Mouse (Mus musculus): ENCODE data around the gene Acaa1b. TPM values are rescaled to one million over a fixed set of nuclear protein-coding genes. Genes with fewer than 3 reads are reported as not detected.

Acaa1b gene
- polyA plus RNA-seq, 1 experiment from 2014 or later: 27.6 TPM

GRCm38 (mm10) chr9:119128436-119129181 is 28.3 kb downstream of the Acaa1b start:
- no peak for ATAC-seq (ENCODE audit: low read depth)
- 62% methylated on average over 12 of the region's 12 CpGs for WGBS (ENCODE audit: insufficient replicate concordance)

GRCm38 (mm10) chr9:119122596-119123369 is 34.1 kb downstream of the Acaa1b start:
- H3K4me2 ChIP-seq (ENCODE audit: low read depth, low read length): no peak overlapping the region
- no peaks in the 10 kb centered on the region for H3K4me1 ChIP-seq (ENCODE audit: control insufficient read depth, low read depth, low read length)
- H3K4me3 ChIP-seq (ENCODE audit: low read depth, low read length): no peak overlapping the region
- no peak overlapping the region for H3K27ac ChIP-seq (ENCODE audit: low read length)
- no peak for ATAC-seq (ENCODE audit: low read depth)
- no peaks in the 10 kb centered on the region for H3K9me3 ChIP-seq (replicated peaks; ENCODE audit: control insufficient read depth, low read length)
- H3K36me3 ChIP-seq (ENCODE audit: control insufficient read depth, insufficient read depth): no peaks in the 10 kb centered on the region
- H3K9ac ChIP-seq (ENCODE audit: low read depth, low read length): no peak overlapping the region
- WGBS (ENCODE audit: insufficient replicate concordance): 63% methylated on average over 18 of the region's 18 CpGs
- H3K27me3 ChIP-seq (ENCODE audit: control insufficient read depth, insufficient read depth, low read depth, low read length): no peaks in the 10 kb centered on the region

More at GRCm38 (mm10) chr9:119128436-119129181, 28.3 kb downstream of the Acaa1b start:
- Histone ChIP-seq H3K4me2 (ENCODE audit: low read depth, low read length) (no peak overlapping the region), H3K36me3 (ENCODE audit: control insufficient read depth, insufficient read depth) (no peaks in the 10 kb centered on the region), H3K27me3 (ENCODE audit: control insufficient read depth, insufficient read depth, low read depth, low read length) (no peaks in the 10 kb centered on the region), H3K9ac (ENCODE audit: low read depth, low read length) (no peak overlapping the region), H3K27ac (ENCODE audit: low read length) (no peak overlapping the region), H3K9me3 (replicated peaks; ENCODE audit: control insufficient read depth, low read length) (no peaks in the 10 kb centered on the region), H3K4me3 (ENCODE audit: low read depth, low read length) (no peak overlapping the region), H3K4me1 (ENCODE audit: control insufficient read depth, low read depth, low read length) (no peaks in the 10 kb centered on the region)

- Histone ChIP-seq H3K4me2 (ENCODE audit: low read depth, low read length) (no peak overlapping the region), H3K27me3 (ENCODE audit: control insufficient read depth, insufficient read depth, low read depth, low read length) (no peaks in the 10 kb centered on the region), H3K9me3 (replicated peaks; ENCODE audit: control insufficient read depth, low read length) (no peaks in the 10 kb centered on the region), H3K4me1 (ENCODE audit: control insufficient read depth, low read depth, low read length) (no peaks in the 10 kb centered on the region), H3K9ac (ENCODE audit: low read depth, low read length) (no peak overlapping the region), H3K36me3 (ENCODE audit: control insufficient read depth, insufficient read depth) (no peaks in the 10 kb centered on the region), H3K27ac (ENCODE audit: low read length) (no peak overlapping the region), H3K4me3 (ENCODE audit: low read depth, low read length) (no peak overlapping the region)
- no peak for ATAC-seq (ENCODE audit: low read depth)
- 36% methylated on average over 3 of the region's 3 CpGs for WGBS (ENCODE audit: insufficient replicate concordance)
Observed at GRCm38 (mm10) chr9:119120168-119120560, 36.7 kb downstream of the Acaa1b start.

- no peaks in the 10 kb centered on the region for H3K4me1 ChIP-seq (ENCODE audit: control insufficient read depth, low read depth, low read length)
- ATAC-seq (ENCODE audit: low read depth): no peak
- H3K9ac ChIP-seq (ENCODE audit: low read depth, low read length): no peak overlapping the region
- no peak overlapping the region for H3K27ac ChIP-seq (ENCODE audit: low read length)
- H3K36me3 ChIP-seq (ENCODE audit: control insufficient read depth, insufficient read depth): no peaks in the 10 kb centered on the region
- no peak overlapping the region for H3K4me2 ChIP-seq (ENCODE audit: low read depth, low read length)
- H3K27me3 ChIP-seq (ENCODE audit: control insufficient read depth, insufficient read depth, low read depth, low read length): no peaks in the 10 kb centered on the region
- no peak overlapping the region for H3K4me3 ChIP-seq (ENCODE audit: low read depth, low read length)
- no peaks in the 10 kb centered on the region for H3K9me3 ChIP-seq (replicated peaks; ENCODE audit: control insufficient read depth, low read length)
- 64% methylated on average over 19 of the region's 19 CpGs for WGBS (ENCODE audit: insufficient replicate concordance)
Observed at GRCm38 (mm10) chr9:119119409-119120167, 37.3 kb downstream of the Acaa1b start.

GRCm38 (mm10) chr9:119114911-119115310 is 42.0 kb downstream of the Acaa1b start:
- no peaks in the 10 kb centered on the region for H3K27me3 ChIP-seq (ENCODE audit: control insufficient read depth, insufficient read depth, low read depth, low read length)
- H3K9ac ChIP-seq (ENCODE audit: low read depth, low read length): no peak overlapping the region
- ATAC-seq (ENCODE audit: low read depth): no peak
- H3K4me2 ChIP-seq (ENCODE audit: low read depth, low read length): no peak overlapping the region
- no peaks in the 10 kb centered on the region for H3K36me3 ChIP-seq (ENCODE audit: control insufficient read depth, insufficient read depth)
- H3K9me3 ChIP-seq (replicated peaks; ENCODE audit: control insufficient read depth, low read length): no peaks in the 10 kb centered on the region
- 71% methylated on average over 17 of the region's 17 CpGs for WGBS (ENCODE audit: insufficient replicate concordance)
- H3K27ac ChIP-seq (ENCODE audit: low read length): no peak overlapping the region
- no peaks in the 10 kb centered on the region for H3K4me1 ChIP-seq (ENCODE audit: control insufficient read depth, low read depth, low read length)
- H3K4me3 ChIP-seq (ENCODE audit: low read depth, low read length): no peak overlapping the region

- no peaks in the 10 kb centered on the region for H3K4me1 ChIP-seq (ENCODE audit: control insufficient read depth, low read depth, low read length)
- H3K4me2 ChIP-seq (ENCODE audit: low read depth, low read length): no peak overlapping the region
- ATAC-seq (ENCODE audit: low read depth): no peak
- no peaks in the 10 kb centered on the region for H3K27me3 ChIP-seq (ENCODE audit: control insufficient read depth, insufficient read depth, low read depth, low read length)
- no peak overlapping the region for H3K27ac ChIP-seq (ENCODE audit: low read length)
- H3K9ac ChIP-seq (ENCODE audit: low read depth, low read length): no peak overlapping the region
- 43% methylated on average over 3 of the region's 3 CpGs for WGBS (ENCODE audit: insufficient replicate concordance)
- H3K36me3 ChIP-seq (ENCODE audit: control insufficient read depth, insufficient read depth): no peaks in the 10 kb centered on the region
- no peak overlapping the region for H3K4me3 ChIP-seq (ENCODE audit: low read depth, low read length)
- H3K9me3 ChIP-seq (replicated peaks; ENCODE audit: control insufficient read depth, low read length): no peaks in the 10 kb centered on the region
Observed at GRCm38 (mm10) chr9:119110640-119111039, 46.3 kb downstream of the Acaa1b start.

GRCm38 (mm10) chr9:119109685-119110353 is 47.1 kb downstream of the Acaa1b start:
- no peak overlapping the region for H3K4me2 ChIP-seq (ENCODE audit: low read depth, low read length)
- no peaks in the 10 kb centered on the region for H3K27me3 ChIP-seq (ENCODE audit: control insufficient read depth, insufficient read depth, low read depth, low read length)
- 58% methylated on average over 12 of the region's 12 CpGs for WGBS (ENCODE audit: insufficient replicate concordance)
- H3K9ac ChIP-seq (ENCODE audit: low read depth, low read length): no peak overlapping the region
- no peaks in the 10 kb centered on the region for H3K4me1 ChIP-seq (ENCODE audit: control insufficient read depth, low read depth, low read length)
- H3K9me3 ChIP-seq (replicated peaks; ENCODE audit: control insufficient read depth, low read length): no peaks in the 10 kb centered on the region
- no peaks in the 10 kb centered on the region for H3K36me3 ChIP-seq (ENCODE audit: control insufficient read depth, insufficient read depth)
- H3K27ac ChIP-seq (ENCODE audit: low read length): no peak overlapping the region
- no peak for ATAC-seq (ENCODE audit: low read depth)
- H3K4me3 ChIP-seq (ENCODE audit: low read depth, low read length): no peak overlapping the region

- no peak overlapping the region for H3K27ac ChIP-seq (ENCODE audit: low read length)
- H3K4me1 ChIP-seq (ENCODE audit: control insufficient read depth, low read depth, low read length): no peaks in the 10 kb centered on the region
- H3K36me3 ChIP-seq (ENCODE audit: control insufficient read depth, insufficient read depth): no peaks in the 10 kb centered on the region
- H3K4me3 ChIP-seq (ENCODE audit: low read depth, low read length): no peak overlapping the region
- 68% methylated on average over 4 of the region's 4 CpGs for WGBS (ENCODE audit: insufficient replicate concordance)
- no peak for ATAC-seq (ENCODE audit: low read depth)
- H3K9ac ChIP-seq (ENCODE audit: low read depth, low read length): no peak overlapping the region
- H3K27me3 ChIP-seq (ENCODE audit: control insufficient read depth, insufficient read depth, low read depth, low read length): peaks cover 10% of the 10 kb centered on the region
- no peaks in the 10 kb centered on the region for H3K9me3 ChIP-seq (replicated peaks; ENCODE audit: control insufficient read depth, low read length)
- H3K4me2 ChIP-seq (ENCODE audit: low read depth, low read length): no peak overlapping the region
Observed at GRCm38 (mm10) chr9:119107566-119107965, 49.3 kb downstream of the Acaa1b start.
